Mouse (Mus musculus) regulatory T cell (primary cell): ENCODE measurements at regions not wholly inside any gene's neighbourhood (a gene's known extent, or its start where the extent isn't known, plus 50 kb on each side); places are given as distances from the start of the nearest gene placed in this dataset.

Experiments
- in situ Hi-C: fragments of 300-600 bp; cut with MboI, MseI; formaldehyde crosslinking; loops from one replicate; pipeline ENCODE4 v1.15.1; 2025; ENCODE audit warnings: high pct_unique_total_duplicates

DNA sequence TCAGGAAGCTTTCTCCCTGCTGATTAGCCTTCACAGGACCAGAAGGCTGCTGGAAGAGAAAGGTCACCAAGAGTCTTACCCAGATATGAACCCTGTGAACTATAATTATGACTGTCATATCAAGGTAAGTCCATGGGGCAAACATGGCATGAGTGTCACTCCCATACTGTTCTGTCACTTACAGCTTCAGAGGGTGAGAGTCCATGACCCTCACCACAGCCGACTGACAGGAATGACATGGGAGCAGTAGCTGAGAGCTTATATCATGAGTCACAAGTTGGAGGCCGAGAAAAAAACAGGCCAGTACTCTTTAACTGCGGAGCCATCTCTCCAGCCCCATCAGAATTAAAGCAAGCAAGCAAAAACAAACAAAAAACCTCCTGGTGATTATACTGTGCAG lies 117.7 kb upstream of the Neo1 start:
- in situ Hi-C loops = loop anchor here (5.0 kb wide), 1 partner anchor 37 kb away; no protein-coding TSS in a partner anchor

DNA sequence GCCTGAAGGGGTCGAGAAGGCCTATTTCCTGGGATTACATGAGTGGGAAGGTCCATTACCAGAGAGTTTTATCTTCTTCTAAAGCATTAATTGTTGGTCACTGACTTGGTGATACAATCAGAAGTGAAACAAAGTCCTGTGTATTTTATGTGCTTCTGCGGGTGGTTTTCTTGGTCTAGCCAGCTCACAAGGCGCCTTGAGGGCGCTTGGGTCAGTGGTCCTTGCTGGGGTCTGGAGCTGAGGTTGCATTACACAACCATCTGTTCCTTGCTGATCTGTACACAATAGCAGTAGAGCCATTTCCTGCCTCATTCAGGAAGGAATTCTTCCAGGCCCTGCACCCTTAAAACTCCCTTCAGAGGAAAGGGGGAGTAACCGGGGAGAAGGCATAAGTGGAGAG lies 116.9 kb upstream of the Neo1 start:
- in situ Hi-C loops = loop anchor here (5.0 kb wide), 1 partner anchor 36 kb away; no protein-coding TSS in a partner anchor

DNA sequence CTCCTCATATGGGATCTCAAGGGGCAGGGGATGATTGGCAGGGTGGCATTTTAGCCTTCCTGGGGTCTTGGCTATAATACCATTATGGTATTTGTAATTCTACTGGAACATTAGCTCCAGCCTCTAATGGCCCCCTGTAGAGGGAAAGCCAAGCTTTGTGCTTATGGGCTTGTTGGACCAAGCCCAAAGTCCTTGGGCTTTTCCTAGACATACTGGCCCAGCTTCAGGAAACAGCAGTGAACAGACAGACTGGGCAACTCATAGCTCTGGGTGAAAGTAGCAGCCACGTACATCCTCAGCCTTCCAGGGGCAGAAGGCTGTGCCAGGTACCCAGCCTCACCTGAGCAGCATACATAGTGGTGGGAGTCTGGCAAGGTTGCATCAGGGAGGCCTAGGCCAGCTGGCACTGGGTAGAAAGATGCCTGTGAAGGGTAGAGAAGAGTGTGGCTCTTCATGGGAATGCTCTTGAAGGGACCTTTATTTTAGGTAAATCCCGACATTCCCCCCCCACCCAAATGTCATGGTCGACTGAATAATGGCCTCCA lies 108.1 kb upstream of the Neo1 start:
- in situ Hi-C loops = no loop called here

DNA sequence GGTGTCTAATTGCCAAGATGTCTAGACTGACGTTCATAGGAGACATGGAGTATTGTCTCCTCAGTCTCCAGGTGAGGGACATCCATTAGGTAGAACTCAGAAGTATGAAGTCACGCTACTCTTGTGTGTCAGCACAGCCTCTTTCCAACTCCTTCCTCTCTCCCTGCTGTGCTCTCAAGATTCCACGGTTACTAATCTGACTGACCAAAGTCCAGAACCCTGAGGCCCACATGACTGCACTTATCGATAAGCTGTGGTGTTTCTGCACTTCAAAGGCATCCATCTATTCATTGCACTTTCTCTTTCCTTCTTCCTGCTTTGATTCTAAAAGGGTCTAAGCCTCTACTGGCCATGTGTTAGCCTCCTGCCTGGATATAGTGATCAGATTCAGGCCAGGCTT lies 107.4 kb upstream of the Neo1 start:
- in situ Hi-C loops = no loop called here

DNA sequence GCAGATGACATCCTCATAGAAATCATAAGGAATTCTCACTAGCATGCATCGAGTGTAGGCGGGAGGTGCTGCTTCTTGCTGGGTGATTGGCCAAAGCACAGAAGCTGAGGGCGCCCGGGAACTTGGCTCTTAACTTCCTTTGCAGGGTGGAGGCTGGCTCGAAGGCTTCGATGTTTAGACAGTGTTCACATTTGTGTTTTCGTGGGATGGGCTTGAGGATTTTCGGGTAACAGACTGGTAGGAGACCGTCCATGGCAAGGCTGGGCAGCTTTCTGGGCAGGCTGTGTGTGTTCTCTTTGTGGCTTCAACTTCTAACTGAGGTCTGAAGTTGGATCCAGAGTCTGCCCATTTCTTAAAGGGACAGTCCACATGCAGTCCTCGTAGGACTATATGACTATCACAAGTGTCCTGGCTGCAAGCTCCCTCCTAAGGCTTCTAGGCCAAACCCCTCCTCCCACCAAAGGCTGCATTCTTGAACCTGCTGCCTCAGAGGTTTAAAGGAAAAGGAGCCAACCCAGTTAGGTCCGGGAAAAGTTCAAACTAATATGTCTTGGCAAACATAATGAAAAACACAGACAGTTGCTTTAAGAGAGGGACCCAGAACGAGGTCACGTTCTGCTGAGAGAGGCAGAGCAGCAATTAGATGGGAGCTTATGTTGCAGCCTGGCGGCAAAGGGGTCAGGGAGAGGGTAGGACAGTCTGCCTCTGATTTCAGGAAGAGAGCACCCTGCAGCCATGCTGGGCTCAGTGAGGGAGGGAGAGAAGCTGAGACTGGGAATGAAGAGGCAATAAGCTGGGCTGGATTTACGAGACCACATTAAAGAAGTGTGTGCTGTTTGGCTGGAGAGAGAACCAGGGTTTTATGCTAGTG lies 98.2 kb upstream of the Neo1 start:
- in situ Hi-C loops = no loop called here

DNA sequence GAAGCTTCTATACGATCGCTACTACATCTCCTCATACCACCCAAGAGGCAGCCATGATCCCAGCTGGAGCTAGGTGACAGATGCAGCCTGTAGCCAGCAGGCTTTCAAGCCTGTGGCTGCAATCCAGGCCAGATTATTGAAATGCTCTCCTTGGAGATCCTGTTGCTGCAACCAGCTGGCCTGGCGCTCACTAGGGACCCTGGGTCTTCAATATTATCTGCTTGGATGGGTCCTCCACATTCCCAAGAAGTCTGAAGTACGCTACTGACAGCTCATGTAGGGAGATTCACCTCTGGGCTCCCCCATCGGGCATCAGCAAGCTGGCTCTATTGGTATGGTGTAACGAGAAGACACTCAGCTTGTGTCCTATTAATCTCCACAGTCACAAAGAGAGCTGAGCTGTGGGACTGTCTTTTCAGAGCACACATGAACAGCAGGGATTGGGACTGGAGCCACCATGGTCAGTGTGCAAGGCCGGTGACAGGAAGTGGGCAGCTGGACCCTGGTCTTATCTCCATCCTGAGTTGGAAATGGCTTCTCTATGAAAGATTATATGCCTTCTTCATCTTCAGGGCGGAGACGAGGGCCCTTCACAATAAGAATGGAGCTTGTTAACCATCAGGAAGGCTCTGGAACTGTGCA lies 93.6 kb upstream of the Neo1 start:
- in situ Hi-C loops = no loop called here

DNA sequence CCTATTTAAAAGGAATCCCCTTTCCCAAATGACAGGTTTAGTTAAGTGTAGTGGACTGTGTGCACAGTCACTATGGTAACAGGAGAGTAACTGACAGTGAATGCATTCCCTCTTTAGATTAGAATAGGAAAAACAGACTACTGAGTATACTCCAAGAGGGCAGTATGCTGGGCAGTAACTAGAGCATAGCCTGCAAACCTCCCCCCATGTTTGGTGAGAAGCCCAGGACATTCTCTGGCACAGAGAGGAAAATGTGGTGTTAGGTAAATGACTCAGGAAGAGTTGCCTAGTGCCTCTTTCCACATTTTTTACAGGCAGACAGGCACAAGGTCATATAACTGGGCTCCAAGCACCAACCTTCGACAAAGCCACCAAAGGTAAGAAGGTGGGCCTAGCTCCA lies 93.0 kb upstream of the Neo1 start:
- in situ Hi-C loops = no loop called here

DNA sequence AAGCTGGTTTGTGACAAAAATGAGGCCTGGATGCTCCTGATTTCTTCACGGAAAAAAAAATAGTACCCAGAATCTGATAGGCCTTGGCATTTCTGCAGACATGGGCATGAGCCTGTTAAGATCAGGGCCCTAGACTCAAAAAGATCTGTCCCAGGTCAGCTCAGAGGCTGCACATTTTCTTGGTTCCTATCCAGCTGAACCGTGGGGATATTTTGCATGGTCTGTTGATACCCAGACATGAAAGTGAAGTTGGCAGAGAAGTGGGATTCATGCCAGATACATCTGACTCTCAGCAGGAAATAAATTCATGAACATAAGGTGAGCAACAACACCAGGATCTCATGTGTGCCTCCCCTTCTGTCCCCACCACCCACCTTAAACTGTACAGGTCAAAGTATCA lies 91.8 kb upstream of the Neo1 start:
- in situ Hi-C loops = no loop called here

DNA sequence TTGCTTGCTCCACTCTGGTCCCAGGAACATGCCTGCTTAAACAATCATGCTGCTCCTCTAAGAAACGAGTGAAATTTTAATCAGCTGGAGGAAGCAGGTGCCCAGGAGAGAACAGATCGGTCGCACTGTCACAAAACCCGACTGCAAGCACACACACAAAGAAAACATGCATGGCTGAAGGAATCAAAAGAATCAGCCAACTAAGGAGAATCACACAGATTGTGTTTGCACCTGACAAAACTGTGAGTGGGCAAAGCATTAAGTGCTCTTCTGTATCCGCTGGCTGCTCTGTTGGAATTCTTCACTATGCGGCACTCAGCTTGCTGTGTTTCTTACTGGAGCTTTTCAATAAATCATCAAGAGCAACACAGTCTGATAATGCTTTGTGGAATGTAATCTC lies 89.6 kb upstream of the Neo1 start:
- in situ Hi-C loops = no loop called here

DNA sequence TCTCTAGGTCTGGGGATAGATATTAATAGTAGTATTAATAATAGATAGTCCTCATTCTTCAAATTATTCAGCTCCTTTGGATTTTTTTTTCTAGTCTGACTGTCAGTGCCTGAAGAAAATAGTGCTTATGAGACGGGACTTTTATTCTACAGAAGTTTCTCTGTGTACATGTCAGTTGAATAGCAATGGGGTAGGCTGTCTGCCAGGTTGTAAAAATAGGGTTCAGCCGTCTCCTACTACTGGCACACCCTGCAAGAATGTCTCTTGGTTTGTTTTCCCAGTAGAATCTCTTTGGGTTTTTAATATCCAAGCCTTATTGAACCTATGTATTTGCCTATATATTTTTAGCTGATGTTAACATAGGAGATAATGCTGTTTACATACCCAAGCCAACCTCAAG lies 80.3 kb upstream of the Neo1 start:
- in situ Hi-C loops = loop anchor here (5.0 kb wide), 1 partner anchor 36 kb away; no protein-coding TSS in a partner anchor

DNA sequence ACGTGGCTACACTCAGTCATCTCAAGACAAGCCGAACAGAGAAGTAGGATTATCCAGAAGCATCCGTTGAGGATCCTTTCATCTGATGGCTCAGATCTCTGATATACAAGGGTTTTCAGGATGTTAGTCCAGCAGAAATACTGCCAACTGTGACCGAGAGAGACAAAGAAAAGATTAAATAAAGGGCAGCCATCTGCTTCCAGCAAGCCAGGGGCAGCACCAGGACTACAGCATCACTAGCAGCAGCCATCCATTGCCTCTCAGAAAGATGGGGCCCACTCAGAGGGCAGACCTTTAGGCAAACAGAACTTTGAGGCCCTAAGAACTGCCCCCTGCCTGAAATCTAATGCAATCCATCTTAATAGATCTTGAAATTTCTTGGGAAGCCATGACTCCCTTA lies 77.6 kb upstream of the Neo1 start:
- in situ Hi-C loops = loop anchor here (5.0 kb wide), 1 partner anchor 83 kb away; no protein-coding TSS in a partner anchor

DNA sequence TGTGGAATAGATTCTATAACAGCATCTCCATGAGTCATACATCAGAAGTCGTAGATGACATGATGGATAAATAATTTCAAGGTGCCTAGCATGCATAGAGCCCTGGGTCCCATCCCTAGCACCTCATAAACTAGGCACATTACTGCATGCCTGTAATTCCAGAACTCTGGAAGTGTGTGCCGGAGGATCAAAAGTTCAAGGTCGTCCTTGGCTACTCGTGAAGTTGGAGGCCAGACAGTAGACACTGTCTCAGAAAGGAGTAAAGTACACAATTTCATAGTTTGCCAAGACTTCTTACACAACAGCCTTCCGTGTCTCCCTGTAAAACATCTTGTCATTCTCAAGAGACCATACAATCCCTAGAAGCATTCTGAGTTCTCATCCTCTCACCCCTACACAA lies 63.5 kb upstream of the Neo1 start:
- in situ Hi-C loops = no loop called here

DNA sequence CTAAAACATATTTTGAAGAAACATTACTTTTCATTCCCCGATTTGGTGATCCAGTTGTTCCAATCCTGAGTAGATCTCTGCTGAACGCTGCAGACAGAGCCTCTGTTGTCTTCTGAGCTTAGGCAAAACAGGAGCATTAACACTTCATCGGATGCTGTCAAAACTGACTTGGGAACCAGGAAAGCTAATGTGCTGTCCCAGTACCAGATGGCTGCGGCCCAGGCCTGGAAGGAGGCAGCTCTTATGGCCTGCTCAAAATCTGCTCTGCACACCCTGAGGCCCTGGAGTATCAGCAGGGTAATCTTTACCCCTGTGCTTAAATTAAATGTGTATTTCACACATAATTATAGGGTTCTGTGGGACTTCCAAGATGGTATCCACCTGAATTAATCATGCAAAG lies 61.3 kb upstream of the Neo1 start:
- in situ Hi-C loops = no loop called here

DNA sequence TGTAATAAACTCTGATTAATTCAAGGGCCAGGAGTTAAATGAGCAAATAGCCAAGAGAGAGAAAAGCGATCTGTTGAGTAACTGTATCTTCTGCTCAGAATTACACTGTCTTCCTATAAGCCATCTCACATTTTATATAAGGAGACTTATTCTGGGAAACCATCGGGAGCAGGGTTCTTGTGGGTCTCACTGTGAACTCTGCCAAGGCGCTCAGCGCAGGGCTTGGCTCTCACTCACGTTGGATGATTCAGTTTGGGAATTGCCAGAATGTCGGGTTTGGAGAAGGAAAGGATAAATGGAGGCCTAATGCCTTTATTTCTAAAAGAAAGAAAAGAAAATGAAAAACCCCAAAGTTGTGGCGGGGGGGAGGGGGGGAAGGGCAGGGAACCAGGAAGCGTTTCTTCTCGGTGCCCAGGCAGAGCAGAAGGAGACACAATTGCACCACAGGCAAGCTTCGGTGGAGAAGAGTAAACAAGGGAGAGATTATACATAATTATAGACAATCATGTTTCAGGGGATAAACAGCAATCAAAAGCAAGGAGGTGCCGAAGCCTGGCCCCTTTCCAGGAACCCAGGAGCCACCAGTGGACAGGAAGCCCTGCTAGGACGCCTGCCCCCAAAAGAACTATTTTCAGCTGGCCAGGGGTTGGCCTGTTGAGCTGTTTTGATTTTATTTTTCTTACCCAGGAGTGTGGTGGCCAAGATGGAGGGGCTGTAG lies 60.5 kb upstream of the Neo1 start:
- in situ Hi-C loops = no loop called here

DNA sequence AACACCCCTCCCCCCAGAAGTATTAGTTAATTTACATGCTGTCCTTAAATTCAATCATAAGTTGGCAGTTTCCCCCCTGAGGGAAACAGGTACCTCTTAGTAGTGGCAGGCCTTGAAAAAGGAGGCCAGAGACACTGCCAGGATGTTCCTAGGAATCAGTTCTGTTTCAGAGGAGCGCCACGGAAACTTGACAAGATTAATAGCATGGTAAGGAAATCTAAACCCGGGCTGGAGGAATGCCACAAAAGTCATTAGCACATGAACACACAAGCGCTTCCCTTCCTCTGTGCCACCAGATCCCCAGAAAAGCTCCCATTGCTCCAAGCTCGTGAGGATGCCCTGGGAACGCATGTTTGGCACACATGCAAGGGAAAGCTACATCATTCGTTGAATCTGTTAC lies 59.4 kb upstream of the Neo1 start:
- in situ Hi-C loops = no loop called here

DNA sequence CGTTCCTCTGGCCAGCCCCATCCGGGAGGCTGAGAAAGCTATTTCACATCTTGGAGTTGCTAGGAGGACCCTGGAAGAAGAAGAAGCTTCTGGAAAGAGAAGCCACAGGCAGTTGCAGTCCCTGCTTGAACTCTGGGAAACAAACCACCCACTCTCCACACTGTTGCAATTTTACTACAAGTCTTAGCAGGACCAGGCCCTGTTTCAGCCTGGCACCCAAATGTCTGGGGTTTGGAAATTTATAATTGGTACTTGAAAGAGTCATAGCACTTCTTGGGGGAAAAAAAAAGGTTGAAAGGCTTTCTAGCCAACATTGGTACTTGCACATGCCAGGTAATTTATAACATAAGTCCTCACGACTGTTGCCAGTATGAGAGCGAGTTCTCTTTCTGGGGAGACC lies 57.9 kb upstream of the Neo1 start:
- in situ Hi-C loops = no loop called here

DNA sequence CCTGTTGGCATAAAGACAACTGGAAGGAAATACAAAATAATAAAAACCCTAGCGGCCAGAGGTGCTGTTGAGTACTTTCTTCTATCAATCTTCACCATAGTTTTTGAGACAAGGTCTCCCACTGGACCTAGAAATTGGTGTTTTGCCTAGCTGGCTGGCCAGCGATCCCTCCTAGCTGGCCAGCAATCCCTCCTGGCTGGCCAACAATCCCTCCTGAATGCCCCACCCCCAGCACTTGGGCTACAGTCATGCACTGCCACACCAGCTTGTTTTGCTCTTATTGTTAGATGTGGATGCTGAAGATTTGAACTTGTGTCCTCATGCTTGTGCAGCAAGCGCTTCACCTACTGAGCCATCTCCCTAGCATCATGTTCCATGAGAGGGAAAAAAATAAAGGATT lies 54.9 kb upstream of the Neo1 start:
- in situ Hi-C loops = no loop called here

DNA sequence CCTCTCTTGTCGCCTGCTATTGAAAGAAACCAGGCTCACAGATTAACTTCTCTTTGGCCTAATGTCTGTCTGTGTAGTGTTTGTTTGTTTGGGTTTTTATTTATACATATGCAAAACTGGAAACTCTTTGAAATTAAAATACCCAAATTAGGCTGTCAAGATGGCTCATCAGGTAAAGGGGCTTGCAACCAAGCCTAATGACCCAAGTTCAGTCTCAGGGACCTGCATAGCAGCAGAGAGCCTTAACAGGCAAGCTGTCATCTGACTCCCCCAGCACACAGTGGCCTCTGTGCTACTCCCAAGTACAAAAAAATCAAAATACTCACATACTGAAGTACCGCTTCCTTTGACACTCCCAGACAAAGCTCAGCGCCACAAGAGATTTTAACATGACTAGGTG lies 51.5 kb upstream of the Neo1 start:
- in situ Hi-C loops = no loop called here

DNA sequence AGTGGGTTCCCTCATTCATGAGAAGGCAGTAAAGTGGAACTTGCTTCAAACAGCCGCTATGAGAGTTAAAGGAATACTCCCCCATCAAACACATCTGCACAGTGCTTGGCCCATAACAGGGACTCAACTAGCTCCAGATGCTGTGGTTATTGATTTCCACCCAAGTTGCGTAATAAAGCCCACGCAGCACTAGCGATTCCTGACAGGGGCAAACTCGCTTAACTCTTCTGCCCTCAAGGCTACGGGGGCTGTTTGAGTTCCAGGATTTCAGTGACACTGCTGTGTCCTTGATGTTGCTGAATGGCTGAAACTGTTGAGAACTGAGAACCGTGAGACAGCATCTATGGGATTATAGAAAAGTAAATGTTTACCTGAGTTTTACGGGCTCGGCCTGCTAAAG lies 50.9 kb upstream of the Neo1 start:
- in situ Hi-C loops = no loop called here

DNA sequence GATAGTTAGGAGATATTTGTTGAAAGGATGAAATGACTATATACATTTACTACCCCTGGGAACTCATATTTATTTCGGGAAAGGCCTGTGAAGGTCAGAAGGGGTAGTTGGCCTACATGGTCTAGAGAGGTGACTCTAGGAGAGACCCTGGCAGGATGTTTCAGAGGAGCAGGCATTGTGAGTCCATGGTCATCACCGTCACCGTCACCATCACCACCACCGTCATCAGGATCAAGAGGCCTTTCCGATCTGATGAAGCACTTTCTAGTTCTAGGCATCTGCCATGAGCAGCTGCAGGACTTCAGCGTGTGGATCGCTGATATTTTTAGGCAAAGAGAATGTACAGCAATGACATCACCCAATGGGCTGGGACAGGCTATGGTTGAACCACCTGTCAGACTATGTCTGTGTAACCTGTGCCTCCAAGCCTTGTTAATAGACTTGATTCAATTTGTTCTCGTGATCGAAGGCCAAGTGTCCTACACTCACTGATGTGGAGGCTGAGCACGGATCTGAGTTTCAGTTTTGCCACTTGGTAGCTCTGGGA lies 50.4 kb upstream of the Neo1 start:
- in situ Hi-C loops = no loop called here
